Mouse (Mus musculus) cerebellum, adult 2 months (tissue): ENCODE results near the gene Ndufa13.

ENCODE experiments used
- CTCF ChIP-seq: fragments of 200-500 bp; IDR thresholded peaks from 2 replicates; pipeline ENCODE4 v1.5.1; 2011; ENCODE audit warnings: low read depth, mild to moderate bottlenecking, control low read depth, low read length, moderate library complexity, borderline replicate concordance; ENCODE audit not compliant: insufficient read depth
- POLR2A ChIP-seq: fragments of 200-500 bp; IDR thresholded peaks from 2 replicates; pipeline ENCODE4 v1.6.1; 2011; ENCODE audit warnings: low read length, control low read depth, borderline replicate concordance; ENCODE audit not compliant: insufficient read depth

GRCm38 (mm10) chr8:69880841-69881240, 21.5 kb downstream of the Ndufa13 start:
- TF ChIP-seq CTCF = no peak
- TF ChIP-seq POLR2A = no peak
